Mouse (Mus musculus) forebrain, postnatal 0 days (tissue): ENCODE measurements around the gene Eif2b4. TPM values are rescaled to one million over a fixed set of nuclear protein-coding genes. Genes with fewer than 3 reads are reported as not detected.
A peak's percentile ranks its signal among the peaks of the same experiment; 100 is the strongest.

ENCODE experiments used
- ATAC-seq: fragments of 200-750 bp; cut with Nextera tagmentation; 2 replicates; pipeline ENCODE4 v1.8.0; 2017; ENCODE audit warnings: mild to moderate bottlenecking, moderate library complexity
- DNase-seq: peaks from one replicate; pipeline ENCODE4 v3.0.0-alpha.2; 2015
- H3K27ac ChIP-seq: fragments of 300-500 bp; sonication (generic); 2 replicates; pipeline ENCODE4 v1.5.1; 2014; ENCODE audit warnings: low read depth, mild to moderate bottlenecking, antibody characterized with exemption, low read length, moderate library complexity, mixed read lengths
- H3K27me3 ChIP-seq: fragments of 300-500 bp; sonication (generic); 2 replicates; pipeline ENCODE4 v1.6.1; 2014; ENCODE audit warnings: mild to moderate bottlenecking, low read length, mixed read lengths; ENCODE audit not compliant: insufficient read depth
- H3K36me3 ChIP-seq: fragments of 300-500 bp; sonication (generic); 2 replicates; pipeline ENCODE4 v1.6.1; 2014; ENCODE audit warnings: mild to moderate bottlenecking, moderate library complexity; ENCODE audit not compliant: insufficient read depth
- H3K4me1 ChIP-seq: fragments of 300-500 bp; sonication (generic); 2 replicates; pipeline ENCODE4 v1.6.1; 2014; ENCODE audit warnings: antibody characterized with exemption; ENCODE audit not compliant: insufficient read depth
- H3K4me2 ChIP-seq: fragments of 300-500 bp; sonication (generic); 2 replicates; pipeline ENCODE4 v1.6.1; 2014; ENCODE audit warnings: low read depth, mild to moderate bottlenecking, moderate library complexity
- H3K4me3 ChIP-seq: fragments of 300-500 bp; sonication (generic); 2 replicates; pipeline ENCODE4 v1.5.1; 2014; ENCODE audit warnings: low read depth, low read length, mixed read lengths
- H3K9ac ChIP-seq: fragments of 300-500 bp; sonication (generic); 2 replicates; pipeline ENCODE4 v1.6.1; 2014; ENCODE audit warnings: mild to moderate bottlenecking
- H3K9me3 ChIP-seq: fragments of 300-500 bp; sonication (generic); 2 replicates; pipeline ENCODE4 v1.6.1; 2016; ENCODE audit warnings: low read length
- CTCF ChIP-seq: sonication (generic); IDR thresholded peaks from 2 replicates; pipeline ENCODE4 v1.5.1; 2016; ENCODE audit warnings: antibody characterized with exemption, control low read depth, low read depth
- WGBS: fragments of 180-500 bp; shearing (Covaris S2); extraction: QIAGEN DNeasy Blood & Tissue Kit; methylation state at CpG from one replicate; pipeline ENCODE4 v1.1.7; 2014; 5-methylcytosine and 5-hydroxymethylcytosine counted together
- polyA plus RNA-seq: library from polyadenylated mRNA; unstranded; fragments of >200 nt; fragmentation: Nextera tagmentation; extraction: Ambion mirVana; gene quantifications from 2 replicates; pipeline ENCODE4 v1.2.1, GENCODE M21; 2015
- total RNA-seq: library from RNA; depleted of rRNA; stranded (reverse); fragments of >200 nt; gene quantifications from 2 replicates; pipeline ENCODE4 v1.2.3, GENCODE M21; 2014

Eif2b4 gene
- total and polyA plus RNA-seq, 2 experiments from 2014 or later = 70.8 to 76.6 TPM

- ATAC-seq (no peak), DNase-seq (no peak)
- Histone ChIP-seq H3K9ac (no peak overlapping the region), H3K27ac (no peak overlapping the region), H3K4me3 (no peak overlapping the region), H3K4me1 (peaks cover 6% of the 10 kb centered on the region; the same call in 1 of the 2 replicates), H3K9me3 (peaks cover 4% of the 10 kb centered on the region; the same call in 1 of the 2 replicates), H3K27me3 (no peaks in the 10 kb centered on the region), H3K4me2 (no peak overlapping the region), H3K36me3 (peaks cover 81% of the 10 kb centered on the region)
- TF ChIP-seq CTCF = peak; percentile 36
- 76% methylated on average over 9 of the region's 9 CpGs for WGBS
Observed at GRCm38 (mm10) chr5:31199893-31200292, 6.7 kb upstream of the Eif2b4 start.

- H3K27ac ChIP-seq = no peak overlapping the region
- peaks cover 80% of the 10 kb centered on the region for H3K36me3 ChIP-seq
- no peaks in the 10 kb centered on the region for H3K27me3 ChIP-seq
- H3K9ac ChIP-seq = no peak overlapping the region
- WGBS = 92% methylated on average over 19 of the region's 19 CpGs
- ATAC-seq = no peak
- no peak for TF ChIP-seq CTCF
- no peak overlapping the region for H3K4me3 ChIP-seq
- peaks cover 6% of the 10 kb centered on the region; the same call in 1 of the 2 replicates for H3K4me1 ChIP-seq
- DNase-seq = no peak
- H3K9me3 ChIP-seq = peaks cover 4% of the 10 kb centered on the region; the same call in 1 of the 2 replicates
- H3K4me2 ChIP-seq = no peak overlapping the region
Observed at GRCm38 (mm10) chr5:31199321-31199892, 6.2 kb upstream of the Eif2b4 start.

GRCm38 (mm10) chr5:31198616-31199320 is 5.5 kb upstream of the Eif2b4 start:
- Histone ChIP-seq H3K9me3 (peaks cover 4% of the 10 kb centered on the region; the same call in 1 of the 2 replicates), H3K4me1 (peaks cover 9% of the 10 kb centered on the region; the same call in 1 of the 2 replicates), H3K9ac (no peak overlapping the region), H3K4me3 (no peak overlapping the region), H3K27me3 (no peaks in the 10 kb centered on the region), H3K27ac (no peak overlapping the region), H3K4me2 (no peak overlapping the region), H3K36me3 (peaks cover 73% of the 10 kb centered on the region)
- TF ChIP-seq CTCF = no peak
- ATAC-seq (no peak), DNase-seq (no peak)
- WGBS = 75% methylated on average over 5 of the region's 5 CpGs

- WGBS = 85% methylated on average over 9 of the region's 9 CpGs
- peaks cover 4% of the 10 kb centered on the region; the same call in 1 of the 2 replicates for H3K9me3 ChIP-seq
- no peak for ATAC-seq
- H3K27ac ChIP-seq = no peak overlapping the region
- DNase-seq = no peak
- TF ChIP-seq CTCF = no peak
- H3K27me3 ChIP-seq = no peaks in the 10 kb centered on the region
- H3K9ac ChIP-seq = no peak overlapping the region
- H3K36me3 ChIP-seq = peaks cover 67% of the 10 kb centered on the region
- peaks cover 10% of the 10 kb centered on the region; the same call in 1 of the 2 replicates for H3K4me1 ChIP-seq
- H3K4me2 ChIP-seq = no peak overlapping the region
- no peak overlapping the region for H3K4me3 ChIP-seq
Observed at GRCm38 (mm10) chr5:31198170-31198569, 4.9 kb upstream of the Eif2b4 start.

- TF ChIP-seq CTCF = no peak
- Histone ChIP-seq H3K9me3 (peaks cover 4% of the 10 kb centered on the region; the same call in 1 of the 2 replicates), H3K4me2 (no peak overlapping the region), H3K9ac (no peak overlapping the region), H3K4me3 (no peak overlapping the region), H3K27ac (no peak overlapping the region), H3K36me3 (peaks cover 62% of the 10 kb centered on the region), H3K4me1 (peaks cover 12% of the 10 kb centered on the region), H3K27me3 (no peaks in the 10 kb centered on the region)
- ATAC-seq (no peak), DNase-seq (no peak)
- 91% methylated on average over 12 of the region's 12 CpGs for WGBS
Observed at GRCm38 (mm10) chr5:31197072-31197471, 3.8 kb upstream of the Eif2b4 start.

- H3K27ac ChIP-seq = no peak overlapping the region
- H3K4me1 ChIP-seq = peaks cover 14% of the 10 kb centered on the region
- H3K9ac ChIP-seq = no peak overlapping the region
- ATAC-seq = no peak
- TF ChIP-seq CTCF = no peak
- WGBS = 92% methylated on average over 10 of the region's 10 CpGs
- H3K4me3 ChIP-seq = no peak overlapping the region
- H3K9me3 ChIP-seq = peaks cover 4% of the 10 kb centered on the region; the same call in 1 of the 2 replicates
- peaks cover 62% of the 10 kb centered on the region for H3K36me3 ChIP-seq
- no peak overlapping the region for H3K4me2 ChIP-seq
- DNase-seq = no peak
- no peaks in the 10 kb centered on the region for H3K27me3 ChIP-seq
Observed at GRCm38 (mm10) chr5:31196207-31196606, 3.0 kb upstream of the Eif2b4 start.

- WGBS = 86% methylated on average over 4 of the region's 4 CpGs
- H3K4me3 ChIP-seq = no peak overlapping the region
Observed at GRCm38 (mm10) chr5:31195671-31196070, 2.4 kb upstream of the Eif2b4 start.

More at GRCm38 (mm10) chr5:31195671-31196070, 2.4 kb upstream of the Eif2b4 start:
- Histone ChIP-seq H3K4me2 (no peak overlapping the region), H3K27me3 (no peaks in the 10 kb centered on the region), H3K9me3 (peaks cover 4% of the 10 kb centered on the region; the same call in 1 of the 2 replicates), H3K27ac (no peak overlapping the region), H3K36me3 (peaks cover 66% of the 10 kb centered on the region), H3K9ac (no peak overlapping the region), H3K4me1 (peaks cover 10% of the 10 kb centered on the region)
- TF ChIP-seq CTCF = no peak
- ATAC-seq (no peak), DNase-seq (no peak)
